Mouse (Mus musculus) thymus, adult 2 months (tissue): ENCODE results near the gene Gm10100.

Experiments
- CTCF ChIP-seq: fragments of 200-500 bp; IDR thresholded peaks from 2 replicates; pipeline ENCODE4 v1.5.1; 2012; ENCODE audit warnings: mild to moderate bottlenecking, control low read depth, low read length, moderate library complexity, borderline replicate concordance; ENCODE audit not compliant: control insufficient read depth, poor library complexity, insufficient read depth; ENCODE audit errors: extremely low read depth
- POLR2A ChIP-seq: fragments of 200-500 bp; IDR thresholded peaks from 2 replicates; pipeline ENCODE4 v1.6.1; 2012; ENCODE audit warnings: mild to moderate bottlenecking, low read length, control low read depth, moderate library complexity; ENCODE audit not compliant: control insufficient read depth, poor library complexity, insufficient read depth; ENCODE audit errors: extremely low read depth

DNA sequence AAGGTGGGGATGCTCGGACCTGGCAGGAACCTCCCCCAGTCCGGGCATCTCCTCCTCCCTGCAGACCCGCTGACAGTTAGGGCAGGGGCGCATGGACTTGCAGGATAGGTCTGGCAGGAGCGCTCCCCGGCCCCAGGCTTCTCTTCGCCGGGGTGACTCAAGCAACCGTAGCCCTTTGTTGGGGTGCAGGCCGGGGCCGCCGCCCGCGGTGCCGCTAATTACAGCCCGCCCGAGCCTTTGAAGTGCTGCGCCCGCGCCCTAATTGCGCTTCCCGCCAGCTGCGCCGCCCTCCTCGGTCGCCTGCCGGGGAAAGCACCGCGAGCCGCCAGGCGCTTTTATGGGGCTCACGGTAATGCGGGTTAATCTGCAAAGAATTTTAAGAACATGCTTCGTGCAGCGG is 48.7 kb upstream of the Gm10100 start:
- TF ChIP-seq CTCF: no peak
- no peak for TF ChIP-seq POLR2A
